Mouse (Mus musculus): ENCODE measurements around the gene Dglucy.

- TF ChIP-seq CTCF (IDR thresholded peaks at IDR 0.05; ENCODE audit: low read depth) (no peak), EP300 (optimal IDR thresholded peaks at IDR 0.05) (no peak)
These were observed 9.0 kb upstream of the Dglucy start for GRCm38 (mm10) chr12:100769871-100770270.

Data from stomach, postnatal 0 days (tissue).